Mouse (Mus musculus): ENCODE measurements around the gene Slf1.
"Not testable (repeated sequence)": the region's sequence is repeated elsewhere in the genome, so short reads cannot be mapped to it uniquely, and the experiment has no call there.

GRCm38 (mm10) chr13:77092876-77093275 is 42.4 kb downstream of the Slf1 start:
- TF ChIP-seq CTCF (IDR thresholded peaks at IDR 0.05; ENCODE audit: low read depth, low read length); POLR2A (IDR thresholded peaks at IDR 0.05; ENCODE audit: extremely low read depth, insufficient read depth, low read length): not testable (repeated sequence)
